Mouse (Mus musculus) kidney, adult 2 months (tissue): ENCODE measurements around the gene Acbd6.

Source experiments
- CTCF ChIP-seq: fragments of 200-500 bp; conservative IDR thresholded peaks from 2 replicates; pipeline ENCODE4 v1.5.1; 2011; ENCODE audit warnings: low read depth, mild to moderate bottlenecking, control low read depth, low read length, moderate library complexity, mixed read lengths; ENCODE audit not compliant: insufficient read depth, insufficient read length
- POLR2A ChIP-seq: fragments of 200-500 bp; IDR thresholded peaks from one replicate; pipeline ENCODE4 v1.6.1; 2011; ENCODE audit warnings: low read depth, low read length, control low read depth

DNA sequence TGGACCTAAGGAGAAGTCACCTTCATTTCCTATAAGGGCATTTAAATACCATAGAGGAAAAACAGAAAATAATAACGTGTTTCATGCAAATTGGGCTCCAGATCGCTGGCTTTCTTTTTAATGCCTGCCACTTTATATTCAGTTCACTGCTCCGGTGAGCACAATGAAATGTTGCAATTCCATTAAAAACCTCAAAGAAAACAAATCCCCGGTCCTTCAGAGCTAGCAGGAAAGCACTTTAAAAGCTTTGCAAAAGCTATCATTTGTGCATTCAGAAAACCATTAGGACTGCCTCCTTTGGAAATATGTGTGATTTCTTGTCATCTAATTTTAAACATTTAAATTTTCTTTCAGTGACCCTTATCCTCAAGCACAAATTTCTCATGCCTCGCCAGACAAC, 40.9 kb upstream of the Acbd6 start:
- TF ChIP-seq CTCF (no peak), POLR2A (no peak)
